Mouse (Mus musculus) liver, postnatal 0 days (tissue): Measurements from ENCODE around the gene A530032D15Rik.
"Not testable (repeated sequence)": the region's sequence is repeated elsewhere in the genome, so short reads cannot be mapped to it uniquely, and the experiment has no call there.

Experiments used
- CTCF ChIP-seq: sonication (generic); IDR thresholded peaks from 2 replicates; pipeline ENCODE4 v1.5.1; 2016; ENCODE audit warnings: antibody characterized with exemption, low read depth
- EP300 ChIP-seq: IDR thresholded peaks from 2 replicates; pipeline ENCODE4 v1.6.1; 2016; ENCODE audit warnings: antibody characterized with exemption, low read depth, mild to moderate bottlenecking

GRCm38 (mm10) chr1:85035801-85036200, 73.9 kb downstream of the A530032D15Rik start:
- TF ChIP-seq CTCF, EP300: not testable (repeated sequence)
